Mouse (Mus musculus) left cerebral cortex, postnatal 10 days (tissue): Measurements from ENCODE around the gene Adora1. TPM values are rescaled to one million over a fixed set of nuclear protein-coding genes. Genes with fewer than 3 reads are reported as not detected.

Experiments used
- DNase-seq, 2 experiments: peaks; one replicate each; pipeline ENCODE4 v3.0.0; 2021 to 2022; ENCODE audit warnings: low spot score in 2 of 2, mixed read lengths in 1 of 2; ENCODE audit errors: extremely low spot score in 1 of 2
- intact Hi-C: fragments of 180-260 bp; cut with DNase I; formaldehyde crosslinking; loops from one replicate; pipeline ENCODE4 v1.15.1; 2025
- total RNA-seq, 2 experiments: library from RNA; stranded (reverse); gene quantifications; 2 replicates each; pipeline ENCODE4 v1.2.3; 2021

Adora1 gene
- total RNA-seq, 2 experiments from 2014 or later, result 154 to 165 TPM

- DNase-seq, result no peak
- intact Hi-C loops, result no loop called here
These were observed 10.5 kb downstream of the Adora1 start for GRCm38 (mm10) chr1:134224649-134225227.

GRCm38 (mm10) chr1:134222122-134223055 lies 12.8 kb downstream of the Adora1 start:
- DNase-seq, result peak in 1 of 2 experiments; percentile 61
- intact Hi-C loops, result no loop called here

GRCm38 (mm10) chr1:134221172-134221571 lies 14.1 kb downstream of the Adora1 start:
- no peak for DNase-seq
- intact Hi-C loops, result no loop called here

GRCm38 (mm10) chr1:134219608-134220007 lies 15.6 kb downstream of the Adora1 start:
- DNase-seq, result peak in 1 of 2 experiments; percentile 30
- intact Hi-C loops, result no loop called here

- peak in 1 of 2 experiments; percentile 22 for DNase-seq
- intact Hi-C loops, result no loop called here
These were observed 17.3 kb downstream of the Adora1 start for GRCm38 (mm10) chr1:134217942-134218341.

GRCm38 (mm10) chr1:134217028-134217481 lies 18.2 kb downstream of the Adora1 start:
- peak in 1 of 2 experiments; percentile 36 for DNase-seq
- intact Hi-C loops, result no loop called here

GRCm38 (mm10) chr1:134216629-134216971 lies 18.6 kb downstream of the Adora1 start:
- intact Hi-C loops, result no loop called here
- no peak for DNase-seq

GRCm38 (mm10) chr1:134215751-134216628 lies 19.2 kb downstream of the Adora1 start:
- peak in 1 of 2 experiments; percentile 27 for DNase-seq
- intact Hi-C loops, result no loop called here

- intact Hi-C loops, result no loop called here
- DNase-seq, result no peak
These were observed 20.2 kb downstream of the Adora1 start for GRCm38 (mm10) chr1:134215059-134215458.

GRCm38 (mm10) chr1:134213405-134213804 lies 21.8 kb downstream of the Adora1 start:
- intact Hi-C loops, result no loop called here
- peak in 1 of 2 experiments; percentile 33 for DNase-seq

GRCm38 (mm10) chr1:134212351-134212750 lies 22.9 kb downstream of the Adora1 start:
- intact Hi-C loops, result no loop called here
- no peak for DNase-seq

- no peak for DNase-seq
- intact Hi-C loops, result no loop called here
These were observed 23.6 kb downstream of the Adora1 start for GRCm38 (mm10) chr1:134211631-134212030.

- intact Hi-C loops, result no loop called here
- DNase-seq, result no peak
These were observed 24.2 kb downstream of the Adora1 start for GRCm38 (mm10) chr1:134211043-134211442.

- peak in 1 of 2 experiments; percentile 60 for DNase-seq
- intact Hi-C loops, result no loop called here
These were observed 25.0 kb downstream of the Adora1 start for GRCm38 (mm10) chr1:134210179-134210755.

- peak in 1 of 2 experiments; percentile 21 for DNase-seq
- intact Hi-C loops, result no loop called here
These were observed 29.1 kb downstream of the Adora1 start for GRCm38 (mm10) chr1:134206085-134206484.

GRCm38 (mm10) chr1:134205296-134206018 lies 29.8 kb downstream of the Adora1 start:
- intact Hi-C loops, result no loop called here

GRCm38 (mm10) chr1:134204230-134204629 lies 31.0 kb downstream of the Adora1 start:
- intact Hi-C loops, result no loop called here
- peak; percentile 48 to 52 for DNase-seq

More at GRCm38 (mm10) chr1:134205296-134206018, 29.8 kb downstream of the Adora1 start:
- DNase-seq, result peak in 1 of 2 experiments; percentile 28
